Mouse (Mus musculus) cerebellum, adult 2 months (tissue): ENCODE measurements around the gene Tnfrsf8.

Source experiments
- CTCF ChIP-seq: fragments of 200-500 bp; IDR thresholded peaks from 2 replicates; pipeline ENCODE4 v1.5.1; 2011; ENCODE audit warnings: low read depth, mild to moderate bottlenecking, control low read depth, low read length, moderate library complexity, borderline replicate concordance; ENCODE audit not compliant: insufficient read depth
- POLR2A ChIP-seq: fragments of 200-500 bp; IDR thresholded peaks from 2 replicates; pipeline ENCODE4 v1.6.1; 2011; ENCODE audit warnings: low read length, control low read depth, borderline replicate concordance; ENCODE audit not compliant: insufficient read depth

- TF ChIP-seq CTCF: no peak
- TF ChIP-seq POLR2A: no peak
Measured at GRCm38 (mm10) chr4:145337906-145338858, 23.2 kb upstream of the Tnfrsf8 start.
